ENCODE assay signal across 1 mouse cellular context in genomic region chr4:141681767-141682166, GRCm38 (mm10).
TF ChIP-seq lines count a peak whose summit lies in the region.

No protein-coding gene starts in this region.

TF ChIP-seq in MEL, 35 proteins besides CTCF, POLR2A, EP300 and RAD21 (continued from another document):
- TF ChIP-seq CHD2 (IDR thresholded peaks at IDR 0.05; ENCODE audit: low read length) (no peak), TAL1 (IDR thresholded peaks at IDR 0.05; ENCODE audit: low read length) (no peak)
